Comparison of ENCODE assay signal across 17 mouse cellular contexts in genomic region chr7:134090764-134091163, GRCm38 (mm10).
DNase-seq lines count a peak whose midpoint lies in the region; TF ChIP-seq lines count a peak whose summit lies in the region.
"Had no signal": no experiment of that assay in that cellular context is flagged by ENCODE, and none has a peak within 500 bp of the region (broad histone marks: within the 10 kb centered on the region; RNA-seq: fewer than 3 reads in every experiment).

No protein-coding gene starts in this region.

- no peak for TF ChIP-seq POLR2A in heart, adult 2 months (IDR thresholded peaks at IDR 0.05; ENCODE audit: insufficient read depth, low read depth, low read length)
- TF ChIP-seq POLR2A in thymus, adult 2 months (IDR thresholded peaks at IDR 0.05; ENCODE audit: control insufficient read depth, extremely low read depth, insufficient read depth, low read length, poor library complexity): no peak

- H3K9ac ChIP-seq in heart, adult 2 months (ENCODE audit: low read depth, low read length): no peak overlapping the region
- H3K9ac ChIP-seq: embryonic facial prominence, embryonic 12.5 days; forebrain, postnatal 0 days; lung, embryonic 14.5 days; neural tube, embryonic 12.5 days had no signal

- H3K36me3 ChIP-seq in heart, adult 2 months (ENCODE audit: control insufficient read depth, insufficient read depth, low read length): no peaks in the 10 kb centered on the region
- no peaks in the 10 kb centered on the region for H3K36me3 ChIP-seq in thymus, adult 2 months (ENCODE audit: control insufficient read depth, insufficient read depth, low read length)
- H3K36me3 ChIP-seq: embryonic facial prominence, embryonic 12.5 days; hindbrain, embryonic 10.5 days; neural tube, embryonic 12.5 days had no signal

- DNase-seq in heart, adult 11 months: peak; percentile 74
- DNase-seq in heart, adult 2 months: no peak
- DNase-seq in lung, adult 18-20 months: peak; percentile 15 to 19
- DNase-seq in lung, postnatal 4 days: no peak
- peak; percentile 23 for DNase-seq in adipocyte (ENCODE audit: low spot score)
- DNase-seq in lung, postnatal 14 days: peak; percentile 16
- no peak for DNase-seq in thymus, adult 2 months
- DNase-seq: B cell, adult 2 months; cerebellum, adult 2 months; forebrain, postnatal 0 days; lung, embryonic 14.5 days; right cerebral cortex, postnatal 4 days; thymus, postnatal 4 days had no signal

- intact Hi-C loops in heart, adult 2 months (cut with DNase I): no loop called here

- H3K79me2 ChIP-seq in heart, adult 2 months (replicated peaks; ENCODE audit: control insufficient read depth, insufficient read depth, low read length): no peaks in the 10 kb centered on the region

- WGBS in heart, adult 2 months: 49% methylated on average over 3 of the region's 3 CpGs
- WGBS in thymus, adult 2 months: 90% methylated on average over 3 of the region's 3 CpGs

- no peak for TF ChIP-seq CTCF in heart, adult 2 months (IDR thresholded peaks at IDR 0.05)
- TF ChIP-seq CTCF in thymus, adult 2 months (IDR thresholded peaks at IDR 0.05; ENCODE audit: borderline replicate concordance, control insufficient read depth, extremely low read depth, insufficient read depth, low read length, poor library complexity): no peak

- H3K27me3 ChIP-seq in heart, adult 2 months (ENCODE audit: control insufficient read depth, insufficient read depth, low read length): no peaks in the 10 kb centered on the region
- H3K27me3 ChIP-seq in thymus, adult 2 months (ENCODE audit: control insufficient read depth, insufficient read depth, low read length): no peaks in the 10 kb centered on the region
- H3K27me3 ChIP-seq: embryonic facial prominence, embryonic 12.5 days; neural tube, embryonic 12.5 days; Patski had no signal

- H3K4me1 ChIP-seq in heart, adult 2 months (ENCODE audit: control insufficient read depth, insufficient read depth, low read length): no peaks in the 10 kb centered on the region
- no peaks in the 10 kb centered on the region for H3K4me1 ChIP-seq in thymus, adult 2 months (replicated peaks; ENCODE audit: control insufficient read depth, insufficient read depth, low read length)
- H3K4me1 ChIP-seq: hindbrain, embryonic 10.5 days; neural tube, embryonic 12.5 days had no signal

- no peak overlapping the region for H3K27ac ChIP-seq in heart, adult 2 months
- H3K27ac ChIP-seq in thymus, adult 2 months (ENCODE audit: control insufficient read depth, insufficient read depth, low read length): no peak overlapping the region
- H3K27ac ChIP-seq: embryonic facial prominence, embryonic 12.5 days; hindbrain, embryonic 10.5 days; neural tube, embryonic 12.5 days had no signal

- no peak for TF ChIP-seq EP300 in heart, adult 2 months (IDR thresholded peaks at IDR 0.05; ENCODE audit: insufficient read depth, low read depth, low read length)

- H3K4me3 ChIP-seq in heart, adult 2 months: no peak overlapping the region
- H3K4me3 ChIP-seq in thymus, adult 2 months (ENCODE audit: control insufficient read depth, insufficient read depth, low read length): no peak overlapping the region
- H3K4me3 ChIP-seq: embryonic facial prominence, embryonic 12.5 days; hindbrain, embryonic 10.5 days; neural tube, embryonic 12.5 days had no signal

Comparison
In these comparisons a context has a peak if more than half of its experiments do, and no peak if none do; other contexts are left out.
1. DNase-seq: peak in heart, adult 11 months (single experiment), lung, adult 18-20 months (2 of 2), adipocyte (single experiment) and lung, postnatal 14 days (single experiment); none in heart, adult 2 months (0 of 2), lung, postnatal 4 days (0 of 2) and thymus, adult 2 months (single experiment).